Mouse (Mus musculus) layer of hippocampus, adult 8-10 months (tissue): ENCODE data around the gene Cbr1. TPM values are rescaled to one million over a fixed set of nuclear protein-coding genes. Genes with fewer than 3 reads are reported as not detected.
A peak's percentile ranks its signal among the peaks of the same experiment; 100 is the strongest.
"Not testable (repeated sequence)": the region's sequence is repeated elsewhere in the genome, so short reads cannot be mapped to it uniquely, and the experiment has no call there.

Experiments used
- DNase-seq, 2 experiments: peaks; one replicate each; pipeline ENCODE4 v3.0.0; 2022; ENCODE audit warnings: low spot score in 2 of 2
- total RNA-seq, 4 experiments: library from RNA; stranded (reverse); gene quantifications; 2 replicates each; pipeline ENCODE4 v1.2.4; 2022

Cbr1 gene
- total RNA-seq, 4 experiments from 2014 or later = 65.9 to 72.9 (median 71.2) TPM

- no peak for DNase-seq
Measured at GRCm38 (mm10) chr16:93597551-93597950, 8.1 kb upstream of the Cbr1 start.

- DNase-seq = no peak
Measured at GRCm38 (mm10) chr16:93599461-93599860, 6.2 kb upstream of the Cbr1 start.

GRCm38 (mm10) chr16:93603439-93604212 is 2.0 kb upstream of the Cbr1 start, which contains the start of gene Setd4:
Gene Setd4, minus strand, starts transcription at chr16:93604063.
- peak; percentile 93 to 95 for DNase-seq

GRCm38 (mm10) chr16:93604481-93604969 is 1.1 kb upstream of the Cbr1 start:
- DNase-seq = no peak

- DNase-seq = no peak
Measured at GRCm38 (mm10) chr16:93606146-93606545, 493 bp downstream of the Cbr1 start.

GRCm38 (mm10) chr16:93607669-93608101 is 2.0 kb downstream of the Cbr1 start:
- DNase-seq = peak; percentile 62 to 78

- no peak for DNase-seq
Measured at GRCm38 (mm10) chr16:93608731-93609130, 3.1 kb downstream of the Cbr1 start.

GRCm38 (mm10) chr16:93609796-93610195 is 4.1 kb downstream of the Cbr1 start:
- no peak for DNase-seq

GRCm38 (mm10) chr16:93610961-93611360 is 5.3 kb downstream of the Cbr1 start:
- DNase-seq = no peak

- peak in 1 of 2 experiments; percentile 57 for DNase-seq
Measured at GRCm38 (mm10) chr16:93615118-93615870, 9.6 kb downstream of the Cbr1 start.

GRCm38 (mm10) chr16:93623759-93624158 is 18.1 kb downstream of the Cbr1 start:
- not testable (repeated sequence) for DNase-seq

GRCm38 (mm10) chr16:93624671-93625070 is 19.0 kb downstream of the Cbr1 start:
- DNase-seq = no peak

- peak in 1 of 2 experiments; percentile 21 for DNase-seq
Measured at GRCm38 (mm10) chr16:93626745-93627144, 21.1 kb downstream of the Cbr1 start.

GRCm38 (mm10) chr16:93627761-93628400 is 22.2 kb downstream of the Cbr1 start, which contains the start of gene Gm5678:
Gene Gm5678, plus strand, starts transcription at chr16:93628097.
- DNase-seq = peak; percentile 35 to 49

GRCm38 (mm10) chr16:93644006-93644405 is 38.4 kb downstream of the Cbr1 start:
- DNase-seq = no peak

- DNase-seq = no peak
Measured at GRCm38 (mm10) chr16:93648441-93649183, 43.0 kb downstream of the Cbr1 start.

Other genes starting within 250 kb of the Cbr1 start
- gene Setd4, start 1.8 kb upstream of the Cbr1 start, total RNA-seq = 10 to 100 TPM in 3 of 4 experiments, 1 to 10 TPM in 1; 8.6 to 12.9 (median 11.4) TPM
- gene Gm5678, start 22.2 kb downstream of the Cbr1 start, total RNA-seq = 1 to 10 TPM; 1.2 to 3.0 (median 2.5) TPM
- 10 to 100 TPM; 16.9 to 19.0 (median 17.5) TPM for gene Cbr3, start 77.4 kb downstream of the Cbr1 start, total RNA-seq
- 100 to 1,000 TPM in 3 of 4 experiments, 10 to 100 TPM in 1; 88.7 to 126 (median 112) TPM for gene Dop1b, start 106.1 kb downstream of the Cbr1 start, total RNA-seq
- 10 to 100 TPM; 29.2 to 48.5 (median 41.1) TPM for gene Morc3, start 226.3 kb downstream of the Cbr1 start, total RNA-seq